Mouse (Mus musculus): ENCODE measurements around the gene Pax7.

DNA sequence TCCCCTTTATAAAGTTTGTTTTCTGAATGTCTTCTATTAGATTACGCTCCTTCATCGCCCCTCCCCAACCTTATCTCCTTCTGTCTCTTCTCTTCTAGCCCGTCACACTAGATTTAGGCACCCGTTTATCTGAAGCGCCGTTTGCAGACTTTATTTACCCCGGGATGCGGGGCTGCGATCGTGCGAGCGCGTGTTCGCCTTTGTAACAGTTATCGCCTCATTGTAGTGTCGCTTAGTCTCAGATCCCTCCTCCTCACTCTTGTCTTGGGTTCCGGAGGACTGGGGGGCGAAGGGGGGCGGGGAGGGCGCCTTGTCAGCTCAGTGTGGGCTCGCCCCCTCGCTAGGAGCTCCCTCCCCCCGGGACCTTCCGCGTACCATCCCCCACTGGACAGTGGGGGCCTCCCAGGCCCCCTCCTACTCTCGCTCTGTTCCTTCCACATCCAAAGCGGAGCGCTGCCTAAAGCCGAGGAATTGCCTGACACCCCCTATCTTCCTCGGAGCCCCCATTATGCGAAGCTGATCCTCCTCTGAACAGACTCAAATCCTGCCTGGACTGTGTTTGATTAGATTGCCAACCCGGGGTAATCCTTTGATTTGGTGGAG is 9.4 kb downstream of the Pax7 start:
- TF ChIP-seq TAL1 (IDR thresholded peaks at IDR 0.05; ENCODE audit: low read length) (no peak), GATA1 (IDR thresholded peaks at IDR 0.05; ENCODE audit: low read length) (no peak)

All from erythroblast, embryonic 14.5 days (primary cell).